In genomic region chr2:4299593-4299992, GRCm38 (mm10) we compare ENCODE assay signal across 9 mouse cellular contexts.
DNase-seq lines count a peak whose midpoint lies in the region; ATAC-seq and TF ChIP-seq lines count a peak whose summit lies in the region.
"Had no signal": no experiment of that assay in that cellular context is flagged by ENCODE, and none has a peak within 500 bp of the region (broad histone marks: within the 10 kb centered on the region; RNA-seq: fewer than 3 reads in every experiment).

No protein-coding gene starts in this region.

- H3K4me3 ChIP-seq in kidney, postnatal 0 days (replicated peaks; ENCODE audit: low read depth, low read length): no peak overlapping the region
- no peak overlapping the region for H3K4me3 ChIP-seq in intestine, embryonic 15.5 days (replicated peaks)
- no peak overlapping the region for H3K4me3 ChIP-seq in neural tube, embryonic 12.5 days

- H3K9me3 ChIP-seq in kidney, postnatal 0 days (replicated peaks; ENCODE audit: low read length): no peaks in the 10 kb centered on the region
- H3K9me3 ChIP-seq in intestine, embryonic 15.5 days: no peaks in the 10 kb centered on the region
- no peaks in the 10 kb centered on the region for H3K9me3 ChIP-seq in neural tube, embryonic 12.5 days

- ATAC-seq in kidney, postnatal 0 days (replicated peaks; ENCODE audit: low FRiP score, low read depth): no peak
- ATAC-seq in intestine, embryonic 15.5 days: no peak
- ATAC-seq in neural tube, embryonic 12.5 days (ENCODE audit: low FRiP score, low read depth): no peak

- DNase-seq in embryo, embryonic 10 days (ENCODE audit: low spot score): peak; percentile 38
- no peak for DNase-seq in embryo, embryonic 10.5 days (ENCODE audit: low spot score)
- no peak for DNase-seq in kidney, postnatal 0 days (ENCODE audit: low spot score)
- no peak for DNase-seq in kidney, postnatal 10 days
- DNase-seq in left cerebral cortex, adult 8-10 months (ENCODE audit: low spot score in 2 of 2): no peak
- DNase-seq in adrenal gland, postnatal 10 days: no peak

- H3K4me1 ChIP-seq in kidney, postnatal 0 days (replicated peaks; ENCODE audit: insufficient read depth, low read length): peaks cover 19% of the 10 kb centered on the region
- H3K4me1 ChIP-seq in intestine, embryonic 15.5 days (replicated peaks): peaks cover 22% of the 10 kb centered on the region
- H3K4me1 ChIP-seq in neural tube, embryonic 12.5 days: peaks cover 41% of the 10 kb centered on the region

- no peak overlapping the region for H3K9ac ChIP-seq in kidney, postnatal 0 days (ENCODE audit: low read depth, low read length)
- H3K9ac ChIP-seq in intestine, embryonic 15.5 days: no peak overlapping the region
- H3K9ac ChIP-seq in neural tube, embryonic 12.5 days: no peak overlapping the region
- H3K9ac ChIP-seq: liver, embryonic 14.5 days had no signal

- TF ChIP-seq CTCF in kidney, postnatal 0 days (IDR thresholded peaks at IDR 0.05; ENCODE audit: low read depth): no peak

- no peaks in the 10 kb centered on the region for H3K36me3 ChIP-seq in kidney, postnatal 0 days (ENCODE audit: insufficient read depth, low read length)
- no peaks in the 10 kb centered on the region for H3K36me3 ChIP-seq in intestine, embryonic 15.5 days
- H3K36me3 ChIP-seq in neural tube, embryonic 12.5 days: no peaks in the 10 kb centered on the region

- no peak overlapping the region for H3K4me2 ChIP-seq in kidney, postnatal 0 days (ENCODE audit: low read length)
- peak overlapping the region; percentile 64 for H3K4me2 ChIP-seq in intestine, embryonic 15.5 days (replicated peaks)
- peak overlapping the region; percentile 29; the same call in 1 of the 2 replicates for H3K4me2 ChIP-seq in neural tube, embryonic 12.5 days (replicated peaks)

- H3K27ac ChIP-seq in kidney, postnatal 0 days: peak overlapping the region; percentile 68; the same call in 1 of the 2 replicates
- H3K27ac ChIP-seq in intestine, embryonic 15.5 days: peak overlapping the region; percentile 85; the same call in 1 of the 2 replicates
- no peak overlapping the region for H3K27ac ChIP-seq in neural tube, embryonic 12.5 days
- H3K27ac ChIP-seq: liver, embryonic 14.5 days had no signal

- WGBS in kidney, postnatal 0 days: 46% methylated on average over 12 of the region's 12 CpGs
- WGBS in intestine, embryonic 15.5 days: 58% methylated on average over 12 of the region's 12 CpGs
- 55% methylated on average over 12 of the region's 12 CpGs for WGBS in neural tube, embryonic 12.5 days

- H3K27me3 ChIP-seq in kidney, postnatal 0 days (ENCODE audit: insufficient read depth, low read length): no peaks in the 10 kb centered on the region
- H3K27me3 ChIP-seq in intestine, embryonic 15.5 days (replicated peaks): no peaks in the 10 kb centered on the region
- H3K27me3 ChIP-seq in neural tube, embryonic 12.5 days (replicated peaks): no peaks in the 10 kb centered on the region
